Mouse (Mus musculus) forebrain, embryonic 15.5 days (tissue): ENCODE results near the gene Tbc1d8b. TPM values are rescaled to one million over a fixed set of nuclear protein-coding genes. Genes with fewer than 3 reads are reported as not detected.

Source experiments
- ATAC-seq: fragments of 200-750 bp; cut with Nextera tagmentation; replicated peaks from 2 replicates; pipeline ENCODE4 v1.8.0; 2017; ENCODE audit warnings: mild to moderate bottlenecking, moderate TSS enrichment, moderate library complexity
- H3K27ac ChIP-seq: fragments of 300-500 bp; sonication (generic); replicated peaks from 2 replicates; pipeline ENCODE4 v1.5.1; 2015; ENCODE audit warnings: mild to moderate bottlenecking, inconsistent platforms
- H3K27me3 ChIP-seq: fragments of 300-500 bp; sonication (generic); 2 replicates; pipeline ENCODE4 v1.6.1; 2015; ENCODE audit warnings: inconsistent platforms
- H3K36me3 ChIP-seq: fragments of 300-500 bp; sonication (generic); 2 replicates; pipeline ENCODE4 v1.6.1; 2015; ENCODE audit warnings: mild to moderate bottlenecking, inconsistent platforms
- H3K4me1 ChIP-seq: fragments of 300-500 bp; sonication (generic); 2 replicates; pipeline ENCODE4 v1.6.1; 2015; ENCODE audit warnings: inconsistent platforms
- H3K4me2 ChIP-seq: fragments of 300-500 bp; sonication (generic); replicated peaks from 2 replicates; pipeline ENCODE4 v1.6.1; 2015; ENCODE audit warnings: mild to moderate bottlenecking, inconsistent platforms
- H3K4me3 ChIP-seq: fragments of 300-500 bp; sonication (generic); 2 replicates; pipeline ENCODE4 v1.5.1; 2015; ENCODE audit warnings: mild to moderate bottlenecking, inconsistent platforms
- H3K9ac ChIP-seq: fragments of 300-500 bp; sonication (generic); replicated peaks from 2 replicates; pipeline ENCODE4 v1.6.1; 2015; ENCODE audit warnings: mild to moderate bottlenecking, inconsistent platforms
- H3K9me3 ChIP-seq: fragments of 300-500 bp; sonication (generic); 2 replicates; pipeline ENCODE4 v1.6.1; 2016; ENCODE audit warnings: inconsistent platforms
- WGBS: fragments of 180-500 bp; shearing (Covaris S2); methylation state at CpG from one replicate; pipeline ENCODE4 v1.1.7; 2015; ENCODE audit warnings: mixed read lengths; 5-methylcytosine and 5-hydroxymethylcytosine counted together
- polyA plus RNA-seq: library from polyadenylated mRNA; unstranded; fragments of >200 nt; fragmentation: Nextera tagmentation; extraction: Ambion mirVana; gene quantifications from 2 replicates; pipeline ENCODE4 v1.2.1, GENCODE M21; 2015

Gene Tbc1d8b
- polyA plus RNA-seq, 1 experiment from 2014 or later, result 1.0 TPM

- peak; percentile 63; the same call in 1 of the 2 replicates for ATAC-seq
- no peak within 1 kb of the TSS for H3K27ac ChIP-seq
- no peaks in the 10 kb centered on the region for H3K27me3 ChIP-seq
- no peak within 1 kb of the TSS for H3K4me3 ChIP-seq
- H3K9me3 ChIP-seq, result no peaks in the 10 kb centered on the region
- H3K4me2 ChIP-seq, result no peak within 1 kb of the TSS
- no peaks in the 10 kb centered on the region for H3K36me3 ChIP-seq
- no peaks in the 10 kb centered on the region for H3K4me1 ChIP-seq
- H3K9ac ChIP-seq, result no peak within 1 kb of the TSS
- WGBS, result 30% methylated on average over 6 of the region's 6 CpGs
These were observed 97.7 kb downstream of the Tbc1d8b start, which contains the start of gene Ripply1 for GRCm38 (mm10) chrX:139782278-139783044. Gene Ripply1 (minus strand): TSS chrX:139782353.

DNA sequence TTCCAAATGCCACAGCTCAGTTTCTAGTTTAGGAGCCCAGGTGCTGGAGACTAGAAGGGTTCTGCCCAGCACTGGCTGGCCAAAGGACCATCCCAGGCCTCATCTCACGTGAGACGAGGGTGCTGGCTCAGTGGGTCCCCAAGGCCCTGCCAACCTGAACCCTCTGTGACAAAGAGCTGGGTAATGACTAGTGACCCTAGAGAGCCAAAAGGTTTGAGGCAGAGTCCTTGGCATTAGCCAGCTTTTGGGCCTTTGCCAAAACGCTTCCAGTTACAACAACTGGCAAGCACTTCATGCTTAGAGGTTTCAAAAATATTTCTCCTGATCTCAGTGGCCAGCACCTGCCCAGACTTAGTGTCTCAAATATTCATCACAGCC, 98.2 kb downstream of the Tbc1d8b start:
- Histone ChIP-seq H3K4me3 (no peak overlapping the region), H3K9me3 (no peaks in the 10 kb centered on the region), H3K27me3 (no peaks in the 10 kb centered on the region), H3K27ac (no peak overlapping the region), H3K36me3 (no peaks in the 10 kb centered on the region), H3K4me1 (no peaks in the 10 kb centered on the region), H3K9ac (no peak overlapping the region), H3K4me2 (no peak overlapping the region)
- 40% methylated on average over 3 of the region's 3 CpGs for WGBS
- ATAC-seq, result peak; percentile 19; the same call in 1 of the 2 replicates

- Histone ChIP-seq H3K4me3 (no peak overlapping the region), H3K36me3 (no peaks in the 10 kb centered on the region), H3K9me3 (no peaks in the 10 kb centered on the region), H3K27me3 (no peaks in the 10 kb centered on the region), H3K4me1 (no peaks in the 10 kb centered on the region), H3K9ac (no peak overlapping the region), H3K4me2 (no peak overlapping the region), H3K27ac (no peak overlapping the region)
- no peak for ATAC-seq
- WGBS, result 39% methylated on average over 1 of the region's 1 CpGs
These were observed 101.0 kb downstream of the Tbc1d8b start for GRCm38 (mm10) chrX:139785764-139786163.

GRCm38 (mm10) chrX:139794072-139794845, 109.5 kb downstream of the Tbc1d8b start:
- 88% methylated on average over 7 of the region's 7 CpGs for WGBS
- no peak overlapping the region for H3K4me3 ChIP-seq
- no peak overlapping the region for H3K27ac ChIP-seq
- H3K9me3 ChIP-seq, result no peaks in the 10 kb centered on the region
- H3K4me2 ChIP-seq, result no peak overlapping the region
- H3K36me3 ChIP-seq, result no peaks in the 10 kb centered on the region
- no peaks in the 10 kb centered on the region for H3K27me3 ChIP-seq
- no peaks in the 10 kb centered on the region for H3K4me1 ChIP-seq
- no peak overlapping the region for H3K9ac ChIP-seq
- no peak for ATAC-seq

DNA sequence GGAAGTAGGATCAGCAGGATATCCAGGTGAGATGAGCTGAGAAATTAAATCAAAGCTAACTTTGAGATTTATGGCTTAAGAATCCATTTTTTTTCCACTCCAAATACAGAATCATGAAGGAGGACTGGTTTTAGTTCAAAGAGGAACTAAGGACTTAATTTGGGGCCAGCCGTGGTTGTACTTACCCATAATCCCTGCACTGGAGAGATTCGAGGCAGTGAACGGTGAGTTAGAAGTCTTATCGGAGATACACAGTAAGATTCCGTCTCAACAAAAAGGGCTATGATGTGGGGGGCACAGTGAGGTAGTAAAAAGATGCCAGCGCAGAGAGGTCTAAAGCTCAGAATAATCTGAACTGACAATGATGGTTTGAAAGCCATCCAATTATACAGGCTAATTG, 111.2 kb downstream of the Tbc1d8b start:
- no peak overlapping the region for H3K27ac ChIP-seq
- no peak overlapping the region for H3K4me3 ChIP-seq
- no peaks in the 10 kb centered on the region for H3K4me1 ChIP-seq
- H3K27me3 ChIP-seq, result no peaks in the 10 kb centered on the region
- no peak for ATAC-seq
- no peaks in the 10 kb centered on the region for H3K9me3 ChIP-seq
- no peak overlapping the region for H3K4me2 ChIP-seq
- H3K9ac ChIP-seq, result no peak overlapping the region
- no peaks in the 10 kb centered on the region for H3K36me3 ChIP-seq
- WGBS, result 65% methylated on average over 6 of the region's 6 CpGs

DNA sequence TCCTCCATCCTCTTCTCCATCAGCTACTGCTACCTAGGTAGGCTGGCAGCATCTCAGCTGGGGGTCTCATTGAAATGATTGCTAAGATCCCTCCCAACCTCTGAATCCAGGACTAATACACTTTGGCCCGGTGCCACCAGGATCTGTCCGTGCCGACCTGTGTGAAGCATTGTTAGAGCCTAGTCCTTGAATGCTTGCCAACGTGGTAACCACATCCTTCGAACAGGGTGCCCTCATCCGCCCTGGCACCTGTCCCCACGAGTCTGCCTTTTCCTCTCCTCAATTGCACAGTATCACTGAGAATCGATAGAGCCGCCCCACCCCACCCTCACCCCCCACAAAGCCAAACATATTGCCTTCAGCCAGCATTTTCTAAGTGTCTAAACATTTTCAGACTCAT, 113.1 kb downstream of the Tbc1d8b start:
- Histone ChIP-seq H3K27ac (no peak overlapping the region), H3K9me3 (no peaks in the 10 kb centered on the region), H3K27me3 (no peaks in the 10 kb centered on the region), H3K9ac (no peak overlapping the region), H3K36me3 (no peaks in the 10 kb centered on the region), H3K4me3 (no peak overlapping the region), H3K4me2 (no peak overlapping the region), H3K4me1 (no peaks in the 10 kb centered on the region)
- ATAC-seq, result no peak
- 70% methylated on average over 9 of the region's 9 CpGs for WGBS

DNA sequence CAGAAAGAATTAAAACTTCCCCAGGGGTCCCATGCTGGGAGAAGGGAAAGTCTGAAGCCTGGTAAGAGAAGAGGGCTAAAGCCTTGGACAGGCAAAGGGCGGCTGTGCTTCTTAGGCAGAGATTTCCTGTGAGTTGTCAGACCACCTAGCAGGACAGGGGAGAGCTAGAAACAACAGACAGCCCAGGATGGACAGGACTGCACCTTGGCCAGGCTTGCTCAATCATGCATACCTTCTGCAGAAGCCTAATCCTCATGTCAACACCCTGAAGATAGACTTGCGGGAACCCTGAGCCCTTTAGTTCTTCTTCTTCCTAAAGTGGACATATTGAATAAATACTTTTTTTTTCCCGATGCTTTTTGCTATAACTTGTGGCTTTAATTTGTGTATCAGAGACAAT, 115.2 kb downstream of the Tbc1d8b start:
- no peak overlapping the region for H3K27ac ChIP-seq
- H3K4me1 ChIP-seq, result no peaks in the 10 kb centered on the region
- no peak overlapping the region for H3K4me3 ChIP-seq
- H3K36me3 ChIP-seq, result no peaks in the 10 kb centered on the region
- H3K27me3 ChIP-seq, result no peaks in the 10 kb centered on the region
- H3K4me2 ChIP-seq, result no peak overlapping the region
- no peak for ATAC-seq
- H3K9ac ChIP-seq, result no peak overlapping the region
- 83% methylated on average over 3 of the region's 3 CpGs for WGBS
- H3K9me3 ChIP-seq, result no peaks in the 10 kb centered on the region

- no peak within 1 kb of the TSS for H3K27ac ChIP-seq
- no peaks in the 10 kb centered on the region for H3K27me3 ChIP-seq
- H3K36me3 ChIP-seq, result no peaks in the 10 kb centered on the region
- WGBS, result 65% methylated on average over 8 of the region's 8 CpGs
- no peak within 1 kb of the TSS for H3K4me3 ChIP-seq
- ATAC-seq, result no peak
- no peaks in the 10 kb centered on the region for H3K9me3 ChIP-seq
- H3K9ac ChIP-seq, result no peak within 1 kb of the TSS
- no peaks in the 10 kb centered on the region for H3K4me1 ChIP-seq
- no peak within 1 kb of the TSS for H3K4me2 ChIP-seq
These were observed 115.6 kb downstream of the Tbc1d8b start, which contains the start of gene Cldn2 for GRCm38 (mm10) chrX:139800406-139800878. Gene Cldn2 (plus strand): TSS chrX:139800828.

Other genes starting within 250 kb of the Tbc1d8b start
- gene D330045A20Rik, start 204.6 kb upstream of the Tbc1d8b start, polyA plus RNA-seq, result 1.3 TPM in 2 replicates
- 2.8 and 3.1 TPM in 2 replicates for gene Rnf128, start 121.7 kb upstream of the Tbc1d8b start, polyA plus RNA-seq
- gene Gm15013, start 29.5 kb downstream of the Tbc1d8b start, polyA plus RNA-seq, result not detected in 2 replicates
- gene Ripply1, start 97.4 kb downstream of the Tbc1d8b start, polyA plus RNA-seq, result not detected in 2 replicates
- gene Cldn2, start 115.8 kb downstream of the Tbc1d8b start, polyA plus RNA-seq, result 0.70 and 2.0 TPM in 2 replicates
- 2.5 and 2.8 TPM in 2 replicates for gene Morc4, start 186.7 kb downstream of the Tbc1d8b start, polyA plus RNA-seq